Mouse (Mus musculus): ENCODE results near the gene Mb. TPM values are rescaled to one million over a fixed set of nuclear protein-coding genes. Genes with fewer than 3 reads are reported as not detected.

Gene Mb
- 5.9 and 6.8 TPM in 2 replicates for total RNA-seq (2021)
- long read RNA-seq, experiment 1, partial matches to known transcripts: 0 of 3 reads
- long read RNA-seq, experiment 1, other reads (novel, unspliced or antisense): 2 of 3 reads
- long read RNA-seq, experiment 2, partial matches to known transcripts: 0 of 2 reads
- long read RNA-seq, experiment 2, other reads (novel, unspliced or antisense): 1 of 2 reads

DNA sequence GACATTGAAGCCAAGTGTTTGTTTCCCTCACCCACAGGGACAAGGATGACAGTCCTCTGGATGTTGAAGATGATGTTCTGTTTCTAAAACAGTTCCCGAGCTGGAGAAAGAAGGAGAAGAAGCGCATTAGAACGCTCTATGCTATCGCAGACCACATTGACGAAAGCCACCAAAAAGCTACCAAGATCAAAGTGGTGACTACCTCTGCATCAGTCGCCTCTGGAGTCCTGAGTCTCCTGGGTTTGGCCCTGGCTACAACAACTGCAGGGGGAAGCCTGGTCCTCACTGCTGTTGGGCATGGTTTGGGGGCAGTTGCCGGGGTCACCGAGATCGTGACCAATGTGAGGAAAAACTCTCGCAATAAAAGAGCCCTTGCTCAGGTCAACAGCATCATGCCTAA, at the start of gene Mb:
TSS of gene Mb (minus strand) at position 101 of the 400 bp plus-strand sequence.
- DNase-seq: no peak

DNA sequence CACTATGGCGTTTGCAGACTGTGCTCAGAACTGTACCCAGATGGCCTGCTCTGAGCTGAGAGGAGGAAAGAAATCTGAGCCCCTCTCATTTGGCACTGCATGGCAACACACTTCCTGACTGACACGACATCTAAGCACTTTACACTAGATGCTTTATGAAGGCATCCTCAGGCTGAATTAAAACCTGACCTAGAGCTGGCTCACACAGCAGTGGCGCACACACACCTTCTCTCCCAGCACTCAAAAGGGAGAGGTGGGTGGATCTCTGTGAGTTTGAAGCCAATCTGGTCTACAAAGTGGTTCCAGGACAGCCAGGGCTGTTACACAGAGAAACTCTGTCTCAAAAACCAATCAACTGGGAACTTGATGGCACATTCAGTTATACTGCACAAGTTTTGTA, 49.3 kb upstream of the Mb start:
- DNase-seq: no peak

DNA sequence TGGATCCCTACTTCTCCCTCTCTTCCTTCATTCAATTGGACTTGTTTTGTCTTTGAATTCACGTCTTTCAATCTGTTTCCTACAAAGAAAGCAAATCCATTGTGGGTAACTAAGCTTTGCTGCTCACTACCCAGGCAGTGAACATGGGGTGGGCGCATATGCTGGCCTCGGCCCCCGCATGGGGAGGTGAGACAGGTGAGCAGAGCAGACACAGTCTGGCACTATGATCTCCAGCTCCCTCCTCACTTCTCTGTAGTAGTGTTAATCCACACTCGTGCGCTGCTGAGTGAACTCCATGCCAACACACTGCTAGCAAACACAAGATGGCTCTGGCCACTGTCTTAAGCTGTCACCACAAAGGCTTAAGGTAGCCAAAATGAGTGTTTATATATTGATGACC, 46.9 kb upstream of the Mb start:
- no peak for DNase-seq

DNA sequence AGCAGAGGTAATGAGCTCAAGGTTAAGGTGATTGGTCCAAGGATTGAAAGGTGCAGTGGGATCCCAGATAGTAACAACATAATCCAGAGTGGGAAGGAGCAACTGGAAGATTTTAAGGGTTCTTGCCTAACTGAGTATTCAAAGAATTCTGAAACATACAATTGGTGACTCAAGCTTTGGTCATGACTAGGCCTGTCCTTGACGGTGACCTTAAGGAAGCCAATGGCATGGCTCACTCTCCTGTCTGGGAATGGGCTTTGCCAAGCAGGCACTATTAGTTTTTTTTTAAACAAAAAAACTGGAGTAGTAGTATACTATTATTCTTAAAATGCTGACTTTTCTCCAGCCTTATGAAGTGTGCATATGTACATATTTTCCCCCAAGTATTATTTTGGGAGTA, 44.7 kb upstream of the Mb start:
- DNase-seq: peak; percentile 70

DNA sequence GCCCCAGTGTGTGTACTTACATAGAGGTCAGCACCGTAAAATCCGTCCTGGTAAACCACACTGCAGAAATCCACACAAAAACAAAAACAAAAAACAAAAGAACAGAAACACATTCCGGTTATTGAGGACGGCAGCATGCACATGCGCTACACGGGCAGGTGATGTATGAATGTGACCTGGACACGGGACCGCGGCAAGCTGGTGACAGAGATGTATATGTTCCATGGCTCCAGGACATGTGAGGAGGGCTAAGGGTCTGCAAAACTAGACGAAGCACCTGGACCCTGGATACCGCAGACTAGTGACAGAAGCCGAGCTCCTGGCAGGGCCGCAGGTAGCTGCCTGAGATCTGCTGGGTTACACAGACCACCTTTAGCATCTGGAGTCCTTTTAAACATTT, 44.0 kb upstream of the Mb start:
- no peak for DNase-seq

DNA sequence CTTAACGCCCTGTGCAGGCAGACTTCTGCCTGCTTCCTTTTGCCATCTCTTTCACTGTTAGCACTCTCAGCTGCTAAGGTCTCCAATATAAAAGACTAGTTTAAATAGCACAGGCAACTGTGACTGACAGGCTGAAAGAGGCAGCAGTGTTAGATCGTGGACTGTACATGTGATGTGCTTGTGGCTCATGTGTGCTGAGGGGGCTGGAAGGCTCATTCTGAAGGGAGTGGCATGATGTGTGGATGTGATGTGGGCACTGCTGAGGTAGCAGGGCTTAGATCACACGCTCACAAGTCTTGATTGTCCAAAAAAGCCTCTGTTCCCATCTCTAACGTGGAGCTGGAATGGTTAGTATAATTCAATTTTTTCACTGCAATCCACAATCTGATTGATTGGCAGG, 40.9 kb upstream of the Mb start:
- DNase-seq: no peak

DNA sequence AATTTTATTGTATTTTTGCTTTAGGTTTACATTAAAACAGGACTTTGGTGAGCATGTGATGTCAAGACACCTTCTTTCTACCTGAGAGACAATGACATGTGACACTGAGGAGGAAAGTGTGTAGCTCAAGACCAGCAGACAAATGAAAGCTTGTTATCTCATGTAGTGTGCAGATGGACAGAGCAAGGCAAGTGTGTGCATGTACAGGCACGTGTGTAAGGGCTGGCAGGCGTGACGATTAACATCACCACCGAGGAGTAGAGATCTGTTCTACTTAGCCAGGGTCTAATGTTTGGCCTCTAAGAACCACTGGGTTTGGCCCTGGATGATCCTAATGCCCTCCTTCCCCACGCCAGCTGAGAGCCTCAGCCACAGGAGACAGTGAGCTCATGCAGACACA, 40.1 kb upstream of the Mb start:
- DNase-seq: no peak

DNA sequence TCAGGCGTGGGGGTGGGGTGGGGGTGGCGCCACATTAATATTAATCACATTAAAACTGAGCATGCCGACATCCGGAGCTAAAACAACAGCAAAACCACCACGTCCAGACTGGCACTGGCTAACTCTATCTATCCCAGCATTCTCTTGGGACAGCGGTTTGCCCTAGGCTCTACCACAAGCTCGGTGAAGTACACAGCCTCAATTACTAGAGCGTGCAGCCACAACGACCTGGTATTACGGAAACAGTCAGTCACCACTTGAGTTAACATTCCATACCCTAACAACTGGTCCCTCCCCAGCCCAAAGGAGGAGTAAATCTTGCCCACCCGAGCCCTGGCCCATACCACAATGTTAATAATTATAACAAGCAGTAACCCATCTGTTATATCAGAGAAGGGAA, 38.8 kb upstream of the Mb start:
- no peak for DNase-seq

DNA sequence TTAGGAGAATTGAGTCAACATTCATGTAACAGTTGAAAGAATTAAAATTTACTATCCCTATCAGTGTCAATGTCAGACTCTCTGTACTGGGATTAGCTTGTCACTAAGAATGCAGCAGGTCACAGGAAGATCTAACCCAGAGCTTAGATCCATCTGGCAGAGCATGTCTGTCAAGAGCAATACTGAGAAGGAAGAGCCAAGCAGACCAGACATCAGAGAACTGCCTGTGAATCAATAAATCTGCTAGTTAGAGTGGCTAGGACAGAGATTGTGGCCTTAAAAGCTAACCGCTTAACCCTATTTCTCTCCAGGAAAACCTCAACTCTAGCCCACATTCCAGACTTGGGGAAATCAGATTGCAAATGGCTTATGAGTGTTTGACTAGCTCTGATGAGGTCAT, 36.0 kb upstream of the Mb start:
- DNase-seq: no peak

DNA sequence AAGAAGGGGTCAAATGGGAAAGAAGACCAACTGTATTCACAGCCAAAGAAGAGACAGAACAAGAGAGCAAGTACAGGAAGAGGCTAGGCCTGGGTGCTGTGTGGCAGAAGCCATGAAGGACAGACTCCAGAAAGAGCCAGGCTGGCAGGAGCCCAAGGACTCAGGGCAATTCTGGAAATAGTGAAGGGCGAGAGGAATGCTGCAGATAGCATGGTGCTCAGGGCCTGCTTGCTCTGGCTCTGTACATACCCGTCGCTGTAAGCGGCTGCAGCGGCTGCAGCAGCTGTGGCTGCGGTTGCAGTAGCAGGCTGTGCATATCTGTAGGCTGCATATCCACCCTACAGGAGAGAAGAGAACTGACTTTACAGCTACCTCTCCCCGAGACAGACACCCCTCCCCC, 35.3 kb upstream of the Mb start:
- peak; percentile 90 for DNase-seq

DNA sequence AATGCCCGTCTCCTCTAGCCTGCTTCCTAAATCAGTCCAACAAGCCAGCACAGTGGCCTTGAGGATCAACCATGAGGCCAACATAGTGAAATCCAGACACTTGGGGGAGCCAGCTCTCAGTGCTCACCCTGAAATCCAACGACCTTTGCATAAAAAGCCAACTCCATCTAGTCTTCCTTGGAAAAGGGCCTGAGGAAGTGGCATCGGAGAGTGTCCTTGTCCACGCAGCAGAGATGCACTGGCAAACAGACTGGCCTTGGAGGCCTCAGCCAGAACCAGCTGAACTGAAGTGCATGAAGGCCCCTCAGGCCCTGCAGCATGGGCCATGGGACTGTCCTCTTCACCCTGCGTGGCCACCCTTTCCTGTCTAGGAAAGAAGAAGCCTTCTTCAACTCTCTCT, 31.0 kb upstream of the Mb start:
- DNase-seq: peak; percentile 71

DNA sequence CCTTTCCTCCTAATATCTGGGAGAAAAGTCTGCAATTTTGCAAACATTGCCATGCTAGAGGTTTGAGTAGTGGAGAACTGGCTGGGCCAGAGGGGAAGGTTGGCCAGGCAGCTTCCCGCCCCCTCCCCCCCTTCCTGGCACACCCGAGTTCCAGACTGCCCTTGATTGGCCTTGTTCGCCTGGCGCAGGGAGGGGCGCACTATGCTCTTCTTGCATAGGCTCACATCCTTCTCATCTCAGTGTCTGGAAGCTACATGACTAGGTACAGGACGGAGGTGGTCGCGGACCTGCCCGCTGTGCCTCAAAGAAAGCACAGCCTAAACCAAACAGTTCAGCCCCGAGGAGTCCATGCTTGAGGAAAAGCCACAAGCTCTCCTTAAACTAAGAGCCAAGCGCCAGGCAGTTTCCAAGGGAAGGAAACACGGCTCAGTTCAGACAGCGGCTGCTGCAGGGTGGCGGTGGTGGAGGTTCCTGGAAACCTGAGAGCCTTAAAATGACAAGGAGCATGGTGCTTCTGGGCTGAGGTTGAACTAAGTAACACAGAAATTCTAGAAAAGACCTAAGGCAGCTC, 30.3 kb upstream of the Mb start:
- peak; percentile 50 for DNase-seq

DNA sequence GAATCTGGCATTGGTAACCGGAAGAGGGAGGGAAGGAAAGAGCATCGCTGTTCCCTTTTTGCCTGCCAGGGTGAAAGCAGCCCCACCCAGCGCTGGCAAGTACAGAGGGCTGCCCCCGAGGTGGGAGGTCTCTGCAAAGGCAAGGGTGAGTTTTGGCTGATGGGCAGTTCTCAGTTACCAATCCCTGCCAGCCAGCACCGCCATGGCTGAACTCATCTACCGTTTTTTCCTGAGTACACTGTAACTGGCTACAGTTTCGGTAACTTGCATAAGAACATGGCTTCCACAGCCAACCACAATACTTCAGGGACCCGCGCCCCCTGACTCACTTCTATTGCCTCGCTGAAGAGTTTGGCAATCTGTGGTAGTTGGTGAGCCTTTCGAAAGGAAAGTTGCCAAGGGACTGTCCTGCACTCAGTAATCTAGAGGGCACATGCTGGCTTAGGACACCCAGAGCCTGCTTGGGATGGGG, 29.5 kb upstream of the Mb start:
- DNase-seq: peak; percentile 66

DNA sequence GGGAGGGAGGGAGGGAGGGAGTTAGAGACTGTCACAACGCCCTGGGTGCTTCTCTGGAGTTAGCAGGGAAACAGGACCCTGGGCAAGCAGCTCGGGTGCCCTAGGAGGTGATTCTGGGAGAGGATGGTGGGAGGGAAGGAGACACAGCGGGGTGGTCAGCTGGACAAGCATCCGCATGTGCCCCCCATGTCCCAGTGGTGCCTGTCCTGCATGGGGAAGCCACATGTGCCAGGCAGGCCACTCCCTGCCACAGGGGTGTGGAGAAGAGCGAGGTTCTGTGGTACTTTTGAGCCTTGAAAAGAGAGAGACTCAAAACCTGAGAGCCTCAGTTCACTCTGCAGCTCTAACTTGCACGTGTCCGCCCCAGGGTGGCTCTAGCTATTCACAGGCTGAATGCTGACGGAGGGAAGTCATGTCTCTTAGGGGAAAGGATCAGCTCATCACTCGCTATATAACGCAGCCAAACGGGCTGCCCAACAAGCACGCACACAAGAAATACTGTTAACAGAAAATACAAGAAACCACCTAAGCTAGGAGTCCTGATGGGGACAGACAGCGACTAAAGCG, 28.9 kb upstream of the Mb start:
- no peak for DNase-seq

DNA sequence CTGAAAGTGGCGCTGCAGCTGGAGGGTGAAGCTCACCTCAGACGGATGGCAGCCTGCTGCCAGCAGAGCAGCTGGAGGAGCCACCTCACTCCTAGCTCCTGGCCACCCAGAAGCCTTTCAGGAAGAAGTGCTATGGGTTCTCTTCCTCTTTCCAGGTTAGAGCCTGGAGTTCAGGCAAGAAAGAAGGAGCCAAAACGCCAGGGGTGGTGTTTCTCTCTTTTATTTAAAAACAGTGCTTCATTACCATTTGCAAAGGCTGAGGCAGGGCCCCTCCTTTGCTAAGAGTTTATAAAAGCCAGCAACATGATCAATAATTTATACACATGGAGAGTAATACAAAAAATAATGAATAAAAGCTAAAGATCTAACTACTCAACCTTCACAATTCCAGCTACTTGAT, 28.3 kb upstream of the Mb start:
- DNase-seq: no peak

DNA sequence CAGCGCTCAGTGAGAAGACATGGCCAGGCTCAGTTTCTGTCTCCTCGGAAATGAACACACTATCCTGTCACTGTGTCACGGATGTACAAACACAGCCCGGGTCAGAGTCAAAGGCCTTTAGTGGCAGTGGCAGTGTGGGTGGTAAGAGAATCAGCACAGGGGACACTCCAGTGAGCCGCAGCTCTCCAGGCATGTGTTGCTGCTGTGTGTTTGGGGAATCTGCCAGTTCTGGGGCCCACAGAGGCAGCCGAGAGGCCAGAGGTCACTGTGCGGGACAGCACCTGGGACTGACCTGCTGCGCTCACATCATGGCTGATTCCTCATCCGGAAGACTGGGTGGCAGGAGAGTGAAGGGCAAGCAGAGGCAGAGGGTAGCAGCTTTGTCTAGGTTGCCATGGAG, 27.4 kb upstream of the Mb start:
- no peak for DNase-seq

DNA sequence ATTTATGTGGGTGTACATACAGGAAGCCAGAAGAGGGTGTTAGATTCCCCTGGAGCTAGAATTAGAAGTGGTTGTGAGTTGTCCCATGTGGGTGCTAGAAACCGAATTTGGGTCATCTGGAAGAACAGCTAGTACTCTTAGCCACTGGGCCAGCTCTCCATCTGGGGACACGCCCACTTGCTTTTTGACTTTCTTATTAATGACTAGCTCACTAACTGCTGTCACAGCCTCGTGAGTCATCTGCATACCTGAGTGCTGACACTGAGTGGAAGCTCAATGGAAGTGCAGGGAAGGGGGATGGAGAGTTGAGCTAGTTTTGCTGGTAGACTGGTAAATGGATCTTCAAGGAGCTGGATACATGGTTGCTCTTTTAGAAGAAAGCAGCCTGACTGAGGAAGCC, 26.1 kb upstream of the Mb start:
- no peak for DNase-seq

DNA sequence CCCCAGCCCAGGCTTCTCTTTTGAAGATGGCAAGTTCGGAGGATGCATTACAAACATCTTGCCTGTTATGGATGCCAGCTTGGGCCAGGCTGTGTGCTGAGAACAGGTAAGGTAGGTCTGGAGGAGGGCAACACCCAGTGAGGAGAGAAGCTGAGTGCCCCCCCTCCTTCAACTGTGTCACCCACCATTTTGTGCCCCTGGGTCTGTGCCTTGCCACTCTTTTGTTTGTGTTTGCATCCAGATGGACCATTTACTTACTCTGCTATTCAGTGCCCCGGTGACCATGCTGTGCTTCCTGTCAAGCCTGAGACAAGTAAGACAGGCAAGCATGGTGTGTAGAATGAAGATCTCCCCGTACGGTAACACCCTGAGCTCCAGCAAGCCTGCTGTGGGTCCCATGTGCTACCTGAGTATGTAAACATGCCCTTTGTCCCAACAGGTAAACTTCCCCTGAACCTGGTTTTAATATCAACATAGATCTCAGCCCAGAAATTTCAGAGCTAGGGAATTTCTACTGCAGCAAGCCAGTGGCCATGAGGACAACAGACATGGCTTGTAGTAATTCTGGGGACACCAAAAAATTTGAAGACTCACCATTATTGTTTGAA, 22.2 kb upstream of the Mb start:
- DNase-seq: no peak

DNA sequence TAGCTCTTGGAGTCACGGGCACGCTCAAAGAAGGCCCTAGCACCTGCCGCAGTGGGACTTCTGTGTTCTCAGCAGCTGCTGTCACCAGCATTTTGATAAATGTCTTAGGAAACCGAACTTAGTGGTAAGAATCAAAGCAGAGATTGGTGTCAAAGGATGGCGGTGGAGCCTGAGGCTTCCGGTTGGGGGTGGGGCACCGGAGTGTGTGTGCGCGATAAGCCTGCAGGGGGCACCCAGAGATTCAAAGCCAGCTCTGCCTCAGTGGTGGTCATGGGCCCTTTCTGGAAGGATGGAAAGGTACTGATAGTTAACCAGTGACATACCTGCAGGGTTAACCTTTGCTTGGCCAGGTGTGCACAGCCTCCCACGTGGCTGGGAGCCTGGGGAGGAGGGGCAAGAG, 21.0 kb upstream of the Mb start:
- DNase-seq: peak; percentile 68

DNA sequence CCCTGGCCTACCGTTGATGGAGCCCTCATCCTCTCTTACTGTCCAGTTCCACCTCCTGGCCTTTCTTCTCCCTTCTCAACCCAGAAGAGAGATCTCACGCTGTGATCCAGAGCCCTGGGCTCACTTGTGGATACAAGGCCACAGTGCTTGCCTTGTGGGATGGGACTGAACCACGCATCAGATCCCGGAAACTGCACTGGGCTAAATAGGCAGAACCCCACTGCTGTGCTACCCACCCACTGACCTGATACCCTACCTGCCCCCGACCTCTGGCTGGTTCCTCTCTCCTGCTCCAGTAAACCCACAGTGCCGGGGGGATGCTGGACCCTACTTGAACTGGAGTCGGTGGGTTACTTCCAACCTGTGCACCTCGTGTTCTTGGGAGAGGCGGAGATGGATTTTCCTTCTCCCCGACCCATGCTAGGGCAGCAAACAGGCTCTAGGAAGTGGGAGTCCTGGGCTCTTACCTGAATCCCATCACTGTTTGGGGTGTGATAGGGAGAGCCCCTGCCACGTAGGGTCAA, 20.3 kb upstream of the Mb start:
- no peak for DNase-seq

DNA sequence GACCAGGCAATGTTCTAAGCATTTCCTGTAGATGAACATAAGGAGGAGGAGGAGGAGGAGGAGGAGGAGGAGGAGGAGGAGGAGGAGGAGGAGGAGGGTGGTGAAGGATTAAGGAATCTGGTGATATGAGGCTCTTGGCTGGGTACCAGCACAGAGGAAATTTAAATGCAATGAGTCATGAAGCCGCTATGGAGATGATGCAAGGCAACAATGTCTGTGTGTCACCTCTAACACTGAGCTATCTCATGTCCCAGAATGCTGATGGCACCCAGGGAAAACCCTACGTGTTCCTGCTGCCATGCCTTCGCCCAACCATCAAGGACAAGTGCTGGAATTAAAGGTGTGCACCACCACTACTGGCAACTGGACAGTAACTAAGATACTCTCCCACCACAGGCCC, 18.5 kb upstream of the Mb start:
- no peak for DNase-seq

DNA sequence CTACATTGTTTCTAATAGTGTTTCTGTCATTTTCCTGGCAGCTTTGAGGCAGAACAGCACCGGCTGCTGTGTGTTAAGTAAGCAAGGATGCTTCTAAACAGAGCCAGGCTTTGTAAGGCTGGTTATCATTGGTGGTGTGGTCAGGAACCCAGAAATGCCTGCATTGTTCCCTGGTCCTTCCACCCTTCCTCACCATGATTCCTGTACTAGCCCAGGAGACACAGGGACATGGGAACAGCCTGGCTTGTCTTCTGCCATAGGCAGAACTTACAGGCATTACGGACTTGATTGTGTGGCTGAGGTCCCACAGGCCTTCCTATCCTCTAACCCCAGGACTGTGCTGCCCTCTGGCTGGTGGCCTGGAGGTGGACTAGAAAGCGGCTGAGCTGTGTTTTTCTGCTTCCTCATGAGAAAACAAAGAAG, 18.0 kb upstream of the Mb start:
- peak; percentile 58 for DNase-seq

DNA sequence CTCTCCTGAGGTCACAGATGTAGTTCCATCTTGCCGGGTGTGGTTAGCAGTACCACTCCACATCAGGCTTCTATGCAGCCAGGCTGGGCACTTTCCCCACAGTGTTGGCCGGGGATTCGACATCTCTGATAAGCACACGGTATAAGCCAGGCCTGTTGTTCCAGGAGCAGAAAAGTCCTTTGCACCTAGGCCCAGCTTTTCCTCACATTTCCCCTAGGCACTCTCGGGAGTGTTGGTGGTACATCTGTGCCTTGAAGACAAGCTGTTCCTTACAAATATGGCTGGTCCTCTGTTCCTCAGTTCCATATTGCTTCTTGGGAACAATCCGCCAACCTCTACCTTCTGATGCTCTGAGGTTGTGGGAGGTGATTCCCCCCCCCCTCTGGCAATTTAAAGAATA, 15.8 kb upstream of the Mb start:
- no peak for DNase-seq

Measured in adrenal gland, postnatal 14 days (tissue).